Mouse (Mus musculus) heart, embryonic 12.5 days (tissue): ENCODE data around the gene Olfr1224-ps1. TPM values are rescaled to one million over a fixed set of nuclear protein-coding genes. Genes with fewer than 3 reads are reported as not detected.

Experiments used
- polyA plus RNA-seq: library from polyadenylated mRNA; unstranded; fragments of >200 nt; fragmentation: Nextera tagmentation; extraction: Ambion mirVana; gene quantifications from 2 replicates; pipeline ENCODE4 v1.2.1, GENCODE M21; 2016

The Olfr1224-ps1 gene
- polyA plus RNA-seq, 1 experiment from 2014 or later = not detected

Other genes starting within 250 kb of the Olfr1224-ps1 start
- not detected in 2 replicates for gene Olfr1209, start 248.9 kb downstream of the Olfr1224-ps1 start, polyA plus RNA-seq
- not detected in 2 replicates for gene Olfr1211, start 226.0 kb downstream of the Olfr1224-ps1 start, polyA plus RNA-seq
- not detected in 2 replicates for gene Olfr1212, start 210.1 kb downstream of the Olfr1224-ps1 start, polyA plus RNA-seq
- not detected in 2 replicates for gene Gm13762, start 183.8 kb downstream of the Olfr1224-ps1 start, polyA plus RNA-seq
- gene Olfr1214, start 171.4 kb downstream of the Olfr1224-ps1 start, polyA plus RNA-seq = not detected in 2 replicates
- not detected in 2 replicates for gene Olfr1215, start 157.1 kb downstream of the Olfr1224-ps1 start, polyA plus RNA-seq
- gene Olfr1216, start 145.8 kb downstream of the Olfr1224-ps1 start, polyA plus RNA-seq = not detected in 2 replicates
- gene Olfr1217, start 132.0 kb downstream of the Olfr1224-ps1 start, polyA plus RNA-seq = not detected in 2 replicates
- gene Olfr1218, start 102.9 kb downstream of the Olfr1224-ps1 start, polyA plus RNA-seq = not detected in 2 replicates
- gene Olfr1219, start 80.6 kb downstream of the Olfr1224-ps1 start, polyA plus RNA-seq = not detected in 2 replicates
- gene Olfr1220, start 57.3 kb downstream of the Olfr1224-ps1 start, polyA plus RNA-seq = not detected in 2 replicates
- not detected in 2 replicates for gene Olfr1221, start 46.8 kb downstream of the Olfr1224-ps1 start, polyA plus RNA-seq
- gene Olfr1222, start 31.0 kb downstream of the Olfr1224-ps1 start, polyA plus RNA-seq = not detected in 2 replicates
- gene Olfr1223, start 12.5 kb downstream of the Olfr1224-ps1 start, polyA plus RNA-seq = not detected in 2 replicates
- gene Olfr1225, start 10.6 kb upstream of the Olfr1224-ps1 start, polyA plus RNA-seq = not detected in 2 replicates
- gene Olfr1226, start 36.0 kb upstream of the Olfr1224-ps1 start, polyA plus RNA-seq = not detected in 2 replicates
- gene Olfr1228, start 90.0 kb upstream of the Olfr1224-ps1 start, polyA plus RNA-seq = not detected in 2 replicates
- not detected in 2 replicates for gene Olfr1229, start 123.9 kb upstream of the Olfr1224-ps1 start, polyA plus RNA-seq
- not detected in 2 replicates for gene Olfr1230, start 133.2 kb upstream of the Olfr1224-ps1 start, polyA plus RNA-seq
- not detected in 2 replicates for gene Olfr1231, start 143.0 kb upstream of the Olfr1224-ps1 start, polyA plus RNA-seq
- not detected in 2 replicates for gene Olfr1232, start 165.6 kb upstream of the Olfr1224-ps1 start, polyA plus RNA-seq
- gene Olfr1233, start 178.3 kb upstream of the Olfr1224-ps1 start, polyA plus RNA-seq = not detected in 2 replicates
- not detected in 2 replicates for gene Olfr1234, start 200.8 kb upstream of the Olfr1224-ps1 start, polyA plus RNA-seq
- gene Olfr1238, start 245.6 kb upstream of the Olfr1224-ps1 start, polyA plus RNA-seq = not detected in 2 replicates